Mouse (Mus musculus): ENCODE measurements around the gene Arel1.

GRCm38 (mm10) chr12:84907627-84908480 is 62.8 kb downstream of the Arel1 start:
- TF ChIP-seq POLR2A (IDR thresholded peaks at IDR 0.05; ENCODE audit: borderline replicate concordance, control insufficient read depth, low read depth, low read length) (no peak), CTCF (IDR thresholded peaks at IDR 0.05; ENCODE audit: control insufficient read depth, insufficient read depth, low read length) (no peak)

Data from bone marrow, adult 2 months (tissue).